Mouse (Mus musculus) forebrain, embryonic 15.5 days (tissue): ENCODE measurements around the gene Slc25a45. TPM values are rescaled to one million over a fixed set of nuclear protein-coding genes. Genes with fewer than 3 reads are reported as not detected.

Experiments used
- ATAC-seq: fragments of 200-750 bp; cut with Nextera tagmentation; replicated peaks from 2 replicates; pipeline ENCODE4 v1.8.0; 2017; ENCODE audit warnings: mild to moderate bottlenecking, moderate TSS enrichment, moderate library complexity
- H3K27ac ChIP-seq: fragments of 300-500 bp; sonication (generic); replicated peaks from 2 replicates; pipeline ENCODE4 v1.5.1; 2015; ENCODE audit warnings: mild to moderate bottlenecking, inconsistent platforms
- H3K27me3 ChIP-seq: fragments of 300-500 bp; sonication (generic); 2 replicates; pipeline ENCODE4 v1.6.1; 2015; ENCODE audit warnings: inconsistent platforms
- H3K36me3 ChIP-seq: fragments of 300-500 bp; sonication (generic); 2 replicates; pipeline ENCODE4 v1.6.1; 2015; ENCODE audit warnings: mild to moderate bottlenecking, inconsistent platforms
- H3K4me1 ChIP-seq: fragments of 300-500 bp; sonication (generic); 2 replicates; pipeline ENCODE4 v1.6.1; 2015; ENCODE audit warnings: inconsistent platforms
- H3K4me2 ChIP-seq: fragments of 300-500 bp; sonication (generic); replicated peaks from 2 replicates; pipeline ENCODE4 v1.6.1; 2015; ENCODE audit warnings: mild to moderate bottlenecking, inconsistent platforms
- H3K4me3 ChIP-seq: fragments of 300-500 bp; sonication (generic); 2 replicates; pipeline ENCODE4 v1.5.1; 2015; ENCODE audit warnings: mild to moderate bottlenecking, inconsistent platforms
- H3K9ac ChIP-seq: fragments of 300-500 bp; sonication (generic); replicated peaks from 2 replicates; pipeline ENCODE4 v1.6.1; 2015; ENCODE audit warnings: mild to moderate bottlenecking, inconsistent platforms
- H3K9me3 ChIP-seq: fragments of 300-500 bp; sonication (generic); 2 replicates; pipeline ENCODE4 v1.6.1; 2016; ENCODE audit warnings: inconsistent platforms
- WGBS: fragments of 180-500 bp; shearing (Covaris S2); methylation state at CpG from one replicate; pipeline ENCODE4 v1.1.7; 2015; ENCODE audit warnings: mixed read lengths; 5-methylcytosine and 5-hydroxymethylcytosine counted together
- polyA plus RNA-seq: library from polyadenylated mRNA; unstranded; fragments of >200 nt; fragmentation: Nextera tagmentation; extraction: Ambion mirVana; gene quantifications from 2 replicates; pipeline ENCODE4 v1.2.1, GENCODE M21; 2015

The Slc25a45 gene
- polyA plus RNA-seq, 1 experiment from 2014 or later, result 1.7 TPM

- no peak overlapping the region for H3K9ac ChIP-seq
- no peaks in the 10 kb centered on the region for H3K9me3 ChIP-seq
- ATAC-seq, result no peak
- peak overlapping the region; percentile 39; the same call in 1 of the 2 replicates for H3K27ac ChIP-seq
- H3K4me3 ChIP-seq, result no peak overlapping the region
- H3K27me3 ChIP-seq, result no peaks in the 10 kb centered on the region
- H3K4me2 ChIP-seq, result no peak overlapping the region
- whole genome bisulfite sequencing, result 51% methylated on average over 5 of the region's 5 CpGs
- no peaks in the 10 kb centered on the region for H3K36me3 ChIP-seq
- H3K4me1 ChIP-seq, result peaks cover 47% of the 10 kb centered on the region
Measured at GRCm38 (mm10) chr19:5841999-5842784, 35.4 kb upstream of the Slc25a45 start.

GRCm38 (mm10) chr19:5842785-5843730 is 34.5 kb upstream of the Slc25a45 start:
- H3K27ac ChIP-seq, result peak overlapping the region; percentile 39
- no peaks in the 10 kb centered on the region for H3K27me3 ChIP-seq
- no peak overlapping the region for H3K4me2 ChIP-seq
- H3K9ac ChIP-seq, result no peak overlapping the region
- H3K4me1 ChIP-seq, result peaks cover 56% of the 10 kb centered on the region
- no peak overlapping the region for H3K4me3 ChIP-seq
- H3K9me3 ChIP-seq, result no peaks in the 10 kb centered on the region
- ATAC-seq, result no peak
- H3K36me3 ChIP-seq, result no peaks in the 10 kb centered on the region
- WGBS, result 61% methylated on average over 9 of the region's 9 CpGs

GRCm38 (mm10) chr19:5843781-5844691 is 33.6 kb upstream of the Slc25a45 start:
- Histone ChIP-seq H3K4me3 (no peak overlapping the region), H3K9ac (no peak overlapping the region), H3K27ac (peak overlapping the region; percentile 39; the same call in 1 of the 2 replicates), H3K9me3 (no peaks in the 10 kb centered on the region), H3K4me1 (peaks cover 65% of the 10 kb centered on the region), H3K27me3 (no peaks in the 10 kb centered on the region), H3K4me2 (no peak overlapping the region), H3K36me3 (no peaks in the 10 kb centered on the region)
- WGBS, result 88% methylated on average over 30 of the region's 30 CpGs
- ATAC-seq, result no peak

- Histone ChIP-seq H3K9ac (peak overlapping the region; percentile 47; the same call in 1 of the 2 replicates), H3K9me3 (no peaks in the 10 kb centered on the region), H3K36me3 (no peaks in the 10 kb centered on the region), H3K4me2 (peak overlapping the region; percentile 65), H3K4me1 (peaks cover 74% of the 10 kb centered on the region), H3K4me3 (peak overlapping the region; percentile 41), H3K27me3 (no peaks in the 10 kb centered on the region), H3K27ac (peak overlapping the region; percentile 98)
- WGBS, result 86% methylated on average over 12 of the region's 12 CpGs
- ATAC-seq, result no peak
Measured at GRCm38 (mm10) chr19:5844831-5845318, 32.7 kb upstream of the Slc25a45 start.

- 6% methylated on average over 45 of the region's 45 CpGs for WGBS
- ATAC-seq, result peak; percentile 53
- Histone ChIP-seq H3K27me3 (no peaks in the 10 kb centered on the region), H3K4me2 (peak overlapping the region; percentile 65), H3K4me1 (peaks cover 76% of the 10 kb centered on the region), H3K36me3 (no peaks in the 10 kb centered on the region), H3K27ac (peak overlapping the region; percentile 98), H3K9ac (peak overlapping the region; percentile 47), H3K9me3 (no peaks in the 10 kb centered on the region), H3K4me3 (peak overlapping the region; percentile 41)
Measured at GRCm38 (mm10) chr19:5845319-5846135, 32.1 kb upstream of the Slc25a45 start.

GRCm38 (mm10) chr19:5846154-5846553 is 31.5 kb upstream of the Slc25a45 start:
- Histone ChIP-seq H3K4me3 (peak overlapping the region; percentile 41), H3K4me1 (peaks cover 76% of the 10 kb centered on the region), H3K27ac (peak overlapping the region; percentile 98), H3K9me3 (no peaks in the 10 kb centered on the region), H3K36me3 (no peaks in the 10 kb centered on the region), H3K9ac (peak overlapping the region; percentile 44), H3K4me2 (peak overlapping the region; percentile 65), H3K27me3 (no peaks in the 10 kb centered on the region)
- WGBS, result under 1% methylated on average over 7 of the region's 7 CpGs
- peak; percentile 39 for ATAC-seq

- Histone ChIP-seq H3K4me2 (peak overlapping the region; percentile 65), H3K27ac (peak overlapping the region; percentile 98), H3K9me3 (no peaks in the 10 kb centered on the region), H3K9ac (peak overlapping the region; percentile 44), H3K36me3 (no peaks in the 10 kb centered on the region), H3K4me3 (peak overlapping the region; percentile 41), H3K4me1 (peaks cover 77% of the 10 kb centered on the region), H3K27me3 (no peaks in the 10 kb centered on the region)
- peak; percentile 86 for ATAC-seq
- WGBS, result under 1% methylated on average over 16 of the region's 16 CpGs
Measured at GRCm38 (mm10) chr19:5846557-5847305, 30.9 kb upstream of the Slc25a45 start.

GRCm38 (mm10) chr19:5847306-5847796 is 30.3 kb upstream of the Slc25a45 start:
- H3K9ac ChIP-seq, result peak overlapping the region; percentile 44; the same call in 1 of the 2 replicates
- H3K27me3 ChIP-seq, result no peaks in the 10 kb centered on the region
- H3K27ac ChIP-seq, result peak overlapping the region; percentile 98
- peak overlapping the region; percentile 65 for H3K4me2 ChIP-seq
- peak overlapping the region; percentile 41; the same call in 1 of the 2 replicates for H3K4me3 ChIP-seq
- no peaks in the 10 kb centered on the region for H3K36me3 ChIP-seq
- H3K9me3 ChIP-seq, result no peaks in the 10 kb centered on the region
- ATAC-seq, result no peak
- WGBS, result 37% methylated on average over 4 of the region's 4 CpGs
- peaks cover 78% of the 10 kb centered on the region for H3K4me1 ChIP-seq

- no peak for ATAC-seq
- Histone ChIP-seq H3K4me3 (no peak overlapping the region), H3K27ac (peak overlapping the region; percentile 98), H3K4me1 (peaks cover 70% of the 10 kb centered on the region), H3K4me2 (no peak overlapping the region), H3K9ac (peak overlapping the region; percentile 19), H3K36me3 (no peaks in the 10 kb centered on the region), H3K27me3 (no peaks in the 10 kb centered on the region), H3K9me3 (no peaks in the 10 kb centered on the region)
- 54% methylated on average over 14 of the region's 14 CpGs for WGBS
Measured at GRCm38 (mm10) chr19:5848032-5848825, 29.4 kb upstream of the Slc25a45 start.
